Mouse (Mus musculus) neutrophil, adult 5-6 weeks (primary cell): ENCODE data around the gene Cwf19l1. TPM values are rescaled to one million over a fixed set of nuclear protein-coding genes. Genes with fewer than 3 reads are reported as not detected.

Experiments used
- ATAC-seq: fragments of 151-379, 151-347 bp; 2 replicates; pipeline ENCODE4 v1.8.0; 2017; ENCODE audit warnings: mild to moderate bottlenecking, moderate TSS enrichment; ENCODE audit not compliant: insufficient number of reproducible peaks, poor library complexity, low FRiP score, severe bottlenecking; ENCODE audit errors: extremely low read depth
- total RNA-seq: library from RNA; stranded (forward); fragments of 200-1000 nt; gene quantifications from 2 replicates; pipeline ENCODE4 v1.2.3, GENCODE M21; 2017

Gene Cwf19l1
- 16.0 and 20.7 TPM in 2 replicates for total RNA-seq

DNA sequence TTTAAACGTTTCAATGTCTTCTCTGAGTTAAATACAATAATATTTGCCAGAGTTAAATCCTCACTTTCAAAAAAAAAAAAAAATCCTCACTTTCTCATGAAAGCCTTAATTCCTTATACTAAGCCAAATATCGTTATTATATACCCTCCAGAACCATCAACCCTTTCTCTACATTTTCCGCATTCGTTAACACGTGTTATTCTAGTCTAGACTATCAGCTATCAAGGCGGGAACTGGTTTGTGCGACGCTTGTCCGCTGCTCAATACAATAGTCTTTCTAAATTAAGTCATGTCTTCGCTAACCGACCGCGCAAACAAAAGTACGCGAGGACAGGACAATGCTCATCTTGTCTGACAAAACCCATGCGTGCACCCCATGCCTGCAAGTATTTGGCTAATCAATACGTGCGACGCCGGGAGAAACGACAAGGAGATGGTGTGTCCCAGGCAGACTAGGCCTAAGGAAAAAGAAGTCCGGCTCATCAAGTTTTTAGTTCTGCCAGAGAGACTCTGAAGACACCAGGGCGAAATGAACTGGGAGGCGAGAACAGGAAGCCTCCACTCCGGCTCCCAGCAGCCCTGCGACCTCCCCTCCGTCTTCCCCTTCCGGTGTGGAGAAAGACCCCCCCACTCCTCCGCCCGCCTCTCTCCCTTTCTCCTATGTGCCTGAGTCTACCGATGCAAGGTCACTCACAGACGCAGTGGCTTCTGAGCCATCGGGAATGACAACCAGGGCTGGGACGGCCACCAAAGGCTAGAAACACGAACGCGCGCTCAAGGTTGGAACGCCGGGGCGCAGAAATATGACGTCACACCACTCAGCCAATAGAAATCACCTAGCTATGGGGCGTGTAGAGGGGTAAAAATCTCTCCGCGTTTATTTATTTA lies at the start of gene Cwf19l1:
Gene Cwf19l1, minus strand, starts transcription at position 805 of the 888 bp plus-strand sequence.
- ATAC-seq, result peak; percentile 88

DNA sequence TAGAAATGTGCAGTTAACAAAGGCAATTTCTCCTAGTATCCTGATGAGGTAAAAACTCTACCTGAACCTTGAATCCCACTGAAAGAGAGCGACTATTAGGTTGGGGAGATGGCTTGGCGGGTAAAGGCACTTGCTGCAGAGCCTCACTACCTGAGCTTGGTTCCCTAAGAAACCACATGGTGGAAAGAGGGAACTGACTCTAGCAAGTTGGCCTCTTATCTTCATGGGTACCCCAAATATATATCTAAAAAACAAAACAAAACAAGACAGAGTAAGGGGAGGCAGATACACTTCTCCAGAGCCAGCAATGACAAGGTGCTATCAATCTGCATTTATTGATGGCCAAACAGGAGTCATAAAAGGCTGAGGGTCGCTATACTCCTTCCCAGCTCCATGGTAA lies 48.3 kb upstream of the Cwf19l1 start:
- ATAC-seq, result no peak

DNA sequence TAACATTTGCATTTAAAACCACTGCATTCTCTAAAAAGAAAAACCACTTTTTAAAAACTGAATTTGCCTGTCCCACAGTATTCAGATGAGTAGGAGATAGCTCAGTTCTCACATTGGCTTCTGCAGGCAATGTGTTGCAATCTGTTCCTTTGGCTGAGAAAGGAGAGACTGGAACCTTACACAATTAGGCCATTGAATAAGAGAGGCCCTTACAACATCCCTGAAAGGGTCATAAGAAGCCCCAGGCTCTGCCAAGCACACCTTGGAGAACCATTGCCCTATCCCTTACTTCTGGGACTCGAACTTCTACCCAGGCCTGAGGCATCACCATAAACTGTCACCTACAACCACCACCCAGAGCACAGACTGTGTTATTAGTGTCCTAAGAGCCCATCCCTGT lies 44.8 kb upstream of the Cwf19l1 start:
- no peak for ATAC-seq

DNA sequence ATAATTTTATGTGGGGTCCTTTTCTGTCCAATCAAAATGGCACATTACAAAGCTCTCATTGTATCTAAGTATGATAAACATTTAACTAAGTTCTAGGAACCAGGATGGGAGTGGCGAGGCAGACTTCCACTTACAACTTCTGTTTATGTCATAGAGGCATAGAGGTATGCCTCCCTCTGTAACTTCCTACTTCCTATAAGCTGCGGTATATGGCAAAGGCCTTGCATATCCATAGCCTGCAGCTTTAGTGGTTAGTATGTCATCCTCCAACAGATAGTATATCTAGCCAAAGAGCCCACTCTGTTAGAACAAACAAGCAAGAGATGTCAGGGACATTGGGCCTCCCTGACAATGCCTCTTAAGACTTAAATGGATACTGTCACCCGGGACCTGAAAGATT lies 41.1 kb upstream of the Cwf19l1 start:
- ATAC-seq, result no peak

DNA sequence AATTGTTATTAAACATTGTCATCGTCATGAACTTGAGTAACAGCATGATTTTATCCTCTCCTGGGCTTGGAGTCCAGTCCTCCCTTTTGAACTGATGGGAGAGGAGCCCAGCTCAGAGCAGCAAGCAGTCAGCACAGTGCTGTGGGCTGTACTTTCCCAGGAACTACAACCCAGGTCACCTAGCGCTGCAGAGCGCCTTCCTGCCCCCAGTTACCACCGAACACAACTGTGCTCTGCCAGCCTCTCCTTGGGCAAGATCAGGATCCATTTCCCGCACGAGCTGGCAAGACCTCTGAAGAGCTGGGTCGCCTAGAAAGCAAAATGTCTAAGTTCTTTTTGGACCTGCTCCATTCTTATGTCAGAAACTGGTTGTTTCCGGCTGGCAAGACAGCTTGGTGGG lies 39.2 kb upstream of the Cwf19l1 start:
- no peak for ATAC-seq

DNA sequence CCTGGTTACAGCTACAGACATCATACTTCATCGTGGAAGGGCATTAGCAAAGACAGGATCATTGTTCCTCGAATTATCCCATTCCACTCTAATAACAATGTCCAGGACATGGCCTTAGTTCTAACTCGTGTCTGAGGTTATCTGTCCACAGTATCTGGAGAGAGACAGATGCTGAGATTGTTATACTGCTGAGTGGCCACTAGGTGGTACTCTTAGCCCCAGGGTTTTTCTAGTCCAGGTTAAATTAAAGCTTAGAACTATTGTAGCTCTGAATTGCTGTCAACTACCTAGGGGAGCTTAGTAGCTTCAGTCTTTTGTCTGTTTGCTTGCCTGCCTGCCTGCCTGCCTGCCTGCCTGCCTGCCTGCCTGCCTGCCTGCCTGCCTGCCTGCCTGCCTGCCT lies 25.8 kb upstream of the Cwf19l1 start:
- peak; percentile 73; the same call in 1 of the 2 replicates for ATAC-seq

DNA sequence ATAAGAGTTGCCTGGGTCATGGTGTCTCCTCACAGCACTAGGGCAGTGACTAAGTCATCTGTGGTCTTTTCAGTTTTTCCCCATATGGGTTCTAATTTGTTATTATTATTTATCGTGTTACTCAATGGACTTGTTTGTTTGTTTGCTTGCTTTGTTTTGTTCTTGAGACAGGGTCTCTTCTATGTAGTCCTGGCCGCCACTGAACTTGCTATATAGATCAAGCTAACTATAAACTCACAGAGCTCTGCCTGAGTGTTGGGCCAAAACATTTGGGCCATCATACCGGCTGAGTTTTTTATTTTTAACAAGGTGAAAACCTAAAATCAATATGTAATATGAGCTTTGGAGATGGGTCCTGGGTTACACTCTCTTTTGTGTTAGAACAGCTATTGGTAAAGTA lies 23.7 kb upstream of the Cwf19l1 start:
- ATAC-seq, result no peak

DNA sequence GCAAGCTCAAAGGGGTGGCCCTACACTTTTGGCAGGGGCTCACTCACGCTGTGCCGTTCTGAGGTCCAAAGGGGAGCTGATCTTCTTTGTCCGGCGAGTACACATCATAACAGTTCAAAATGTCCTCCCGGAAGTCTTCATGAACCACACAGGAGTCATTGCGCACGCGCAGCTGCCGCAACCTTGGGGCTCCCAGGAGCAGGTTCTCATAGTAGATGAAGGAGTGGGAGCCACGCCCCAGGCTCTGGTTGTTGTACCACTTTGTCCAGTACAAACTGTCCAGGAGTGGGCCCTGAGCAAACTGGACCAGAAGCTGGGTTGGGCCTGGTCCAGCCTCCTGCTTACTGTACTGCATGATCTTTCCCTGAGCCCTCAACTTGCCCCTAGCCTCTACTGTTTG lies 21.3 kb upstream of the Cwf19l1 start:
- no peak for ATAC-seq

DNA sequence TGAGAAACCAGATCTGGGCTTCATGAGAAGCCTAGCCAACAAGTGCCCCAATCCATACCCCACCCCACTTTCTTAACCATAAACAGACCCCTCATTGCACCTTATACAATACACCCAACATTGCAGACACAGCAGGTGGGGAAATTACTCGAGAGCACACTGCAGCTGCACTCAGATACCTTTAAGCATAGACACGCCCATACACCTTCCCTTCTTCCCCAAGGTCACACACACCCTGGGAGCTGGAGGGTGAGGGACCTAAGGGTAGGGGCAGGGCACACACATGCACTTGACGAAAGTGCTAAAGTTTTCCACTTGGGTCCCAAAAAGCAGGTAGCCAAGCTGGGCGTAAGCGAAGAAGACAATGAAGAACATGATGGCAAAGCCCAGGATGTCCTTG lies 18.1 kb upstream of the Cwf19l1 start:
- ATAC-seq, result no peak

DNA sequence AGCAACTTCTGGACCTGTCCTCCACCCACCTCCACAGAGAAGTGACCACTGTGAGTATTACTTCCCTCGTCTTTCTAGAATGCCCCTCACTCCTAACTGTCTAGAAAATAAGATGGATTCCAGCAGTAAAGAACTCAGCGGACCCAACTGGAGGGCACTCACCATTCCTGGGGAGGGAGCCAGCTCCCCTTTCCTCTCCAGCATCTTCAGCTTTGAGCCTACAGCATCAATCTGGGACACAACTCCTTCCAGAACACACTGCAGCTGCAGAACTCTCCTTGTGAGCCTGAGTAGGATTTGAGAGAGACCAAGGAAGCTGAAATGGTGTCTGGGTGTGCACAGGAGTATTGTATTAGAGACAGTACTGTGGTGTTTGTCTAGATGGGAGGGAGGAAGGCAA lies 13.3 kb upstream of the Cwf19l1 start:
- no peak for ATAC-seq

DNA sequence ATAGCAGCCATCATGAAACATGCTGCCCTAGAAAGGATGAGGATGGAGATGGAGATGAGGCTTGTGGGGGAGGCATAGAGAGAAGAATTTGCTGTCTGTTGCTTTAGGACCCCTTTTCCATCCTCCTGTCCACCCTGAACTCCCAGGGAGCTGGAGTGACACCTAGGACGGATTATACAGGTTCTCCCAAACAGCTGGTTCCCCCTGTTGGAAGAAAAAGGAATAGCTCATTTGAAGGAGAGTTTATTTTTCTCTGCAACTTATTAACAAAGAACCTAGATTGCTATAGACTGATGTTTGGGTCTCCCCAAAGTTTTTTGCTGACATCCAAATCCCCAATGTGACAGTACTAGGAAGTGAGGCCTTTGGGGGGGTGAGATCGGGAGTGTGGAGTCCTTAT lies 12.7 kb upstream of the Cwf19l1 start:
- ATAC-seq, result no peak

DNA sequence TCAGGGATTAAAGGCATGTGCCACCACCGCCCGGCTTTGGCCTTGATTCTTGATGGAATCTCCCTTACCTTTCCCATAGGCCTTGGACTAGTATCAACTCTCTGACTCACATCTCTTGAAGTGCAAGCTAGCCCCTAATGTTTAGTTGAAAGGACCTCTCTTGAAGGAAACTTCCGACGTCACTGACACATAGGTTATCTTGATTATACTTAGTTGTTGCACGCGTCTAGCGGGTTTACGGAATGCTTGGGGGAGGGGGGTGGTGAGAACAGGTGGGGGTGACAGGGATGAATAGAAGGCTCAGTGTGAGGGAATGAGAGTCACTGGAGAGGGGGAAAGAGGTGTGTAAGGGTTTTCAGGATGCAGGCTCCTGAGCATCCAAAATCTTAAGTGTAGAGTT lies 11.3 kb upstream of the Cwf19l1 start:
- no peak for ATAC-seq

DNA sequence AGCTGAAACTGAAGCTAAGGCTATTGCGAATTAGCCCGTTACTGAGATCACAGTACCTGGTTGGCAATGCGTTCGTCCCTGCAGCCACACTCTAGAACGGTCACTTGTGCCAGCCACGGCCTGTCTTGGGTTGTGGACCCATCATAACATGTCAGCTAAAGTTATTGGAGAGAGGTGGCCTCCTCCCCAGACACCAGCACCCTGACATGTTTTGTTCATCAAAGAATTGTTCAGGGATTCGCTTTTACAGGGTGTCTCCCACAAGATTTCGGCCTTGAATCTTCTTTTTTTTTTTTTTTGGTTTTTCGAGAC lies 10.8 kb upstream of the Cwf19l1 start:
- ATAC-seq, result no peak

DNA sequence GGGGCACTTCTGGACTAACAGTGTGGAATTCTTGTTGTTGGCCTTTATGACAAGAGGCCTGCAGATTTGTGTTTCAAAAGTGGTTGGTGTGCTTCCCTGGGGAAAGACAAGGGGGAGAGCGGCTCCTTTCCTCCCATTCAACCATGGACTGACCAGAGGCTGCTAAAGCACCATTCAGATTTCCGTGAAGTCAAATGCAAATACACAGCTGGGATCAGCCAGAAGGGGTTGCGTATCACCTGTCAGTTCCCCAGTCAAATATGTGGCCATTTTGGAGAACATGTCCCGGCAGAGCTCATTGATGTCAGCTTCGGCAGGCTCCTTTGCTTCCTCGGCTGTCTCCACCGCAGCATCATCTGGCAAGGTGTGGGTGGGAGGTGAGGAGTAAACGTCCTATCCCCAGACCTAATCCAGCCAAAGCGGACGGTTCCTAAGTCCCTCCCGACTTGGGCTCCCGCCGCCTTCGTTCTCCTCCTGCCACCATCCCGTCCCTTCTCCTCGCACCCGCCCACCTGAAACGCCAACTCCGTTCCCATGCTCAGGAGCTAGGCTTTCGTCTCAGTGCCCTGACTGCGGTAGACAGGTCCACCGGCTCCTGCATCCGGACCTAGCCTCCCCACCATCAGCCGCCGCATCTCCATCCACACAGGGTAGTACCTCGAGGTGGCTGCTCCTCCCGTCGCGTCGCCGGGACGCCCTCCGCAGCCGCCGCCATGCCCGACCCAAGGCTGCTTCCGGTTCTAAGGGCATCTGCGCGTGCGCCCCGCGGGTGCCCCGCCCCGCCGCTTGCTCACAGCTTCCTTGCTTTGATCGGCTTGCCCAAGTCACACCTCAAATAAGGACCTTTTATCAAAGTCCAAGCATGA lies 10.3 kb upstream of the Cwf19l1 start, which contains the start of gene Bloc1s2:
Gene Bloc1s2, minus strand, starts transcription at position 745 of the 866 bp plus-strand sequence.
- peak; percentile 73 for ATAC-seq

DNA sequence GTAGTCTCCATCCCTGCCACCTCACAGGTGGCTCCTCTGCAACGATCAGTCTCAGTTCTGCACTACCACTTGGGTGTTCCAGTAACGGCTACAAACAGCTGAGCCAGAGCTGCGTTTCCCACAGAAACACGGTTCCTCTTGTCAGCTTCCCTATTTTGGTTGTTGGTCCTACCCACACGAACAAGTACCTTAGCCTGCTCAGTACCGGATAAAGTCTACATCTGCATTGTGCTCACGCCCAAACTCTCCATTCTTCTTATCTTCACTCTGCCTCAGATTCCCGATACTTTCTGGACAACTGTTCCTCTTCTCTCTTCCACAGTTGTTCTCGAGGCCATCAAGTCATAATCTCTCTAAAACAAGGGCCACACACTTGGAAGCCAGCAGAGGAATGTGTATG lies 8.7 kb upstream of the Cwf19l1 start:
- ATAC-seq, result peak; percentile 51

DNA sequence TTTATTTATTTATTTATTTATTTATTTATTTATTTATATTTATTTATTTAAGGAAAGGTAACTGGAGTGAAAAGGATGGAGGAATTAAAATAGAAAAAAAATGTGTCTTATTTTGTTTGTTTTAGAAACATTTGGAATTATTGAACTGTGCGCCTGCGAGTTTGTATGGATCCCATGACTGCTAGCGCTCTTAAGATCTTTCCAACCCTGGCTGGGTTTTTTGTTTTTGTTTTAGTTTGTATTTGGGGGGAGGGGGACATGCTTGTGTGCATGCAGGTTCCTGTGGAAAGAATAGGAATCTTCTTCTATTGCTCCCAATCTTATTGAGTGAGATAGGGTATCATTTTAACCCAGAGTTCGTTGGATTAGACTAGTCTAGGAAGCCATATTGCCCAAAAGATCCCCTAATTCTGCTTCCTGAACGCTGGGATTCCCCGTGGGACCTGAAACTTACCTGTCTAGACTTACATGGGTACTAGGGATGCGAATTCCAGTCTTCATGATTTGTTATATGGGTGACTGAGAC lies 347 bp upstream of the Cwf19l1 start:
- ATAC-seq, result no peak

DNA sequence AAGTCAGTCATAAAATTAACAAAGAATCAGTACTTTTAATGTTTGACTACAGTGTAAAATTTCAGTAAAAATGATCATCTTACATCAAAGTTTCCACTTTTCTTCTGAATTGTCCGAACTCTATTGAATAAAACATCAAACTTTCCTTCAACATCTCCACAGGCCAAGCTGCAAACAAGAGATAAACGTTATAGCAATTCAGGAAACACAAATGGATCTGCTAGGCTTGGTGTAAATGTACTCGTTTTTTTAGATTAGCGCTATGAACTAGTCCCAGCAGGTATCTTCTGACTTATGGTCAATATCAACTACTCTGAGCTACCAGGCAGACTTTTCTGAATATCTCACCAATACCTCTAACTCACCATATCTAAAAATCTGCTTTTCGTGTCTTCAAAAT lies 2.8 kb downstream of the Cwf19l1 start:
- ATAC-seq, result no peak

DNA sequence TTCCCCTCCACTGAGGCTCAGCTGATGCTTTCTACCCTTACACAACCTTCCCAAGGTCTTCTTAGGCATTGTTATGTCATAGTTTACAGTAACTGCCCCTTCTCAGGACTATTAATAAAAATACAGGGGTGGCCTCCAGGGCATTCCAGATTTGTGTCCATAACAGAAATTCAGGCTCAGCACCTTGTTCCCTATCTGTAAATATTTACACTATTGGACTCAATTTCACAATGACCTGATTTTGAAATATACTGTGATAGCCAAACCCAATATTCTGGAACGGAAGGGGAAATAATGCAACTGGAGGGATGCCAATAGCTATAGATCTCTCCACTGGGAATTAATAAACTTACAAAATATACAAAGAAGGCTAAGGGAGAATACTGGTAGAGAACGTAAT lies 7.1 kb downstream of the Cwf19l1 start:
- no peak for ATAC-seq

DNA sequence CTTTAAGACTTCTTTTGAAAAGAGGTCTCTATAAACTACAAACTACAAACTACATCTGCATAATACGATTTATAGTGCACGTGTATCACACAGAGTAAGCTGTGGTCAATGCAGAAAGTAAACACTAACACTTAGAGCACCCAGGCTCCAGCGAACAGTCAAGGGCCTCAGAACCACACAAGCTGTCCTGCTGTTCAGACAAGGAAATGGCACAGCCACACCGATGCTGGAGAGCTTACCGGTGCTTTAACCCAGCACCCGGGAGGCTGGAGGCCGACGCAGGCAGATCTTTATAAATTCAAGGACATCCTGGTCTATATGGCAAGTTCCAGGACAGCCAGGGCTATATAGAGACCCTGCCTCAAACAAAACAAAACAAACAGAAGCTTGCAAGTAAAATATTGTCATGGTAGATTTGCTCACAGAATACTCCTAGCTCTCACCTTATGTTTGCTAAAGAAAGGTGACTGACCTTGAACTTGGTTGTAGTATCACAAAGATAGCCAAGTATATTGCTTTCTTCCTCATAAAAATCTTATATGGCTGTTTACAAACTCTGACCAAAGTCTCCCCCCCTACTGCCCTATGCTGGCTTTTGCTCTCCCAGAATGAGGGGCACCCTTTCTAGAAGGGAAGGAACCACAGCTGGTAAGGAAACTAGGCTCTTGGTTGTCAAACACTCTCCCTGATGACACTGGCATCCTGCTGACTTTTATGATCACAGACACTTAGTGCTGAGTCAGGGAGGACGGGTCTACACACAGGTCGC lies 7.8 kb downstream of the Cwf19l1 start:
- ATAC-seq, result no peak
